Mouse (Mus musculus) midbrain, embryonic 14.5 days (tissue): ENCODE measurements around the gene Rpl13a. TPM values are rescaled to one million over a fixed set of nuclear protein-coding genes. Genes with fewer than 3 reads are reported as not detected.
"Not testable (repeated sequence)": the region's sequence is repeated elsewhere in the genome, so short reads cannot be mapped to it uniquely, and the experiment has no call there.

ENCODE experiments used
- ATAC-seq: fragments of 200-750 bp; cut with Nextera tagmentation; 2 replicates; pipeline ENCODE4 v1.8.0; 2017; ENCODE audit warnings: moderate number of reproducible peaks, moderate library complexity; ENCODE audit not compliant: low FRiP score, low TSS enrichment
- DNase-seq: peaks from one replicate; pipeline ENCODE4 v3.0.0-alpha.2; 2015
- H3K27ac ChIP-seq: fragments of 300-500 bp; sonication (generic); replicated peaks from 2 replicates; pipeline ENCODE4 v1.5.1; 2014; ENCODE audit warnings: mild to moderate bottlenecking, low read depth, low read length, moderate library complexity
- H3K27me3 ChIP-seq: fragments of 300-500 bp; sonication (generic); 2 replicates; pipeline ENCODE4 v1.6.1; 2014; ENCODE audit warnings: low read length, control low read depth, mixed read lengths; ENCODE audit not compliant: control insufficient read depth, insufficient read depth
- H3K36me3 ChIP-seq: fragments of 300-500 bp; sonication (generic); 2 replicates; pipeline ENCODE4 v1.6.1; 2014; ENCODE audit warnings: low read length, control low read depth; ENCODE audit not compliant: control insufficient read depth, insufficient read depth
- H3K4me1 ChIP-seq: fragments of 300-500 bp; sonication (generic); 2 replicates; pipeline ENCODE4 v1.6.1; 2014; ENCODE audit warnings: mild to moderate bottlenecking, antibody characterized with exemption, low read length, control low read depth; ENCODE audit not compliant: control insufficient read depth, insufficient read depth
- H3K4me2 ChIP-seq: fragments of 300-500 bp; sonication (generic); 2 replicates; pipeline ENCODE4 v1.6.1; 2014; ENCODE audit warnings: mild to moderate bottlenecking, low read length, moderate library complexity
- H3K4me3 ChIP-seq: fragments of 300-500 bp; sonication (generic); replicated peaks from 2 replicates; pipeline ENCODE4 v1.5.1; 2014; ENCODE audit warnings: low read depth, low read length
- H3K9ac ChIP-seq: fragments of 300-500 bp; sonication (generic); replicated peaks from 2 replicates; pipeline ENCODE4 v1.6.1; 2014; ENCODE audit warnings: mild to moderate bottlenecking, low read length, moderate library complexity
- H3K9me3 ChIP-seq: fragments of 300-500 bp; sonication (generic); 2 replicates; pipeline ENCODE4 v1.6.1; 2016; ENCODE audit warnings: low read length, control low read depth, mixed read lengths; ENCODE audit not compliant: control insufficient read depth
- WGBS: fragments of 180-500 bp; shearing (Covaris S2); extraction: QIAGEN DNeasy Blood & Tissue Kit; methylation state at CpG from one replicate; pipeline ENCODE4 v1.1.7; 2014; 5-methylcytosine and 5-hydroxymethylcytosine counted together
- polyA plus RNA-seq: library from polyadenylated mRNA; unstranded; fragments of >200 nt; fragmentation: Nextera tagmentation; extraction: Ambion mirVana; gene quantifications from 2 replicates; pipeline ENCODE4 v1.2.1, GENCODE M21; 2014

Rpl13a gene
- polyA plus RNA-seq, 1 experiment from 2014 or later, result 846 TPM

GRCm38 (mm10) chr7:45154096-45154992, 25.8 kb upstream of the Rpl13a start, which contains the start of the genes Pih1d1 and Aldh16a1:
Gene Pih1d1, plus strand, starts transcription at chr7:45154303.
Gene Aldh16a1, minus strand, starts transcription at chr7:45154584.
- ATAC-seq, result peak; percentile 96
- H3K27ac ChIP-seq, result peak within 1 kb of the TSS; percentile 95

GRCm38 (mm10) chr7:45153586-45153985, 25.0 kb upstream of the Rpl13a start:
- H3K9me3 ChIP-seq, result no peaks in the 10 kb centered on the region
- H3K27ac ChIP-seq, result peak overlapping the region; percentile 95
- DNase-seq, result no peak
- no peak for ATAC-seq
- 3% methylated on average over 5 of the region's 5 CpGs for WGBS
- peaks cover 14% of the 10 kb centered on the region for H3K4me1 ChIP-seq
- H3K27me3 ChIP-seq, result no peaks in the 10 kb centered on the region
- H3K36me3 ChIP-seq, result peaks cover 14% of the 10 kb centered on the region; the same call in 1 of the 2 replicates
- H3K4me2 ChIP-seq, result peak overlapping the region; percentile 91
- H3K9ac ChIP-seq, result peak overlapping the region; percentile 81
- H3K4me3 ChIP-seq, result peak overlapping the region; percentile 63

More at GRCm38 (mm10) chr7:45154096-45154992, 25.8 kb upstream of the Rpl13a start, which contains the start of the genes Pih1d1 and Aldh16a1:
- peaks cover 21% of the 10 kb centered on the region; the same call in 1 of the 2 replicates for H3K36me3 ChIP-seq
- H3K9me3 ChIP-seq, result no peaks in the 10 kb centered on the region
- DNase-seq, result peak; percentile 99
- peaks cover 14% of the 10 kb centered on the region for H3K4me1 ChIP-seq
- H3K4me3 ChIP-seq, result peak within 1 kb of the TSS; percentile 63
- H3K4me2 ChIP-seq, result peak within 1 kb of the TSS; percentile 91
- peak within 1 kb of the TSS; percentile 81 for H3K9ac ChIP-seq
- WGBS, result 5% methylated on average over 69 of the region's 69 CpGs
- H3K27me3 ChIP-seq, result no peaks in the 10 kb centered on the region

GRCm38 (mm10) chr7:45153052-45153451, 24.5 kb upstream of the Rpl13a start:
- not testable (repeated sequence) for H3K36me3 ChIP-seq, DNase-seq, H3K27me3 ChIP-seq, H3K9me3 ChIP-seq, H3K27ac ChIP-seq, ATAC-seq, H3K4me3 ChIP-seq, H3K4me2 ChIP-seq, H3K9ac ChIP-seq
- WGBS, result 89% methylated on average over 2 of the region's 2 CpGs
- peaks cover 14% of the 10 kb centered on the region for H3K4me1 ChIP-seq

GRCm38 (mm10) chr7:45151303-45151702, 22.7 kb upstream of the Rpl13a start:
- H3K4me2 ChIP-seq, result no peak overlapping the region
- H3K4me1 ChIP-seq, result peaks cover 14% of the 10 kb centered on the region
- peaks cover 1% of the 10 kb centered on the region; the same call in 1 of the 2 replicates for H3K36me3 ChIP-seq
- no peaks in the 10 kb centered on the region for H3K27me3 ChIP-seq
- H3K4me3 ChIP-seq, result no peak overlapping the region
- H3K27ac ChIP-seq, result no peak overlapping the region
- H3K9ac ChIP-seq, result no peak overlapping the region
- ATAC-seq, result no peak
- DNase-seq, result no peak
- 74% methylated on average over 11 of the region's 11 CpGs for WGBS
- no peaks in the 10 kb centered on the region for H3K9me3 ChIP-seq

DNA sequence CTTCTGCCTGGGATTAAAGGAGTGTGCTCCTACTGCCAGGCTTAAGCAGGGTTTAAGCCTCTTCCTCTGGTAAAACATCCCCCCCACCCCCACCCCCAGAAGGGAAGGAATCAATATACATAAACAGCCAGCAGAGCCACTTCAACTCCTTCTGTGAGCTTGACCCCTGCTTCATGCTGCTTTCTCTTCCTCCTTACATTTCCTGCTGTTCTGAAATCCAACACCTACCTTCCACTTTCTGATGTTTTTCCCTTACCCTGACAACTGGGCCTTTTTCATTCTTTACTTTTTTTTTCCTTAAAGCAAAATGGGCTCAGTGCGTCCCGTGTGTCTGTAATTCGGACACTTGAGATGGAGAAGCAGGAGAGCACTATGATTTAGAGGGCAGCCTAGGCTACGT, 21.8 kb upstream of the Rpl13a start:
- Histone ChIP-seq H3K4me2 (no peak overlapping the region), H3K27me3 (no peaks in the 10 kb centered on the region), H3K27ac (no peak overlapping the region), H3K4me1 (peaks cover 11% of the 10 kb centered on the region), H3K4me3 (no peak overlapping the region), H3K36me3 (peaks cover 11% of the 10 kb centered on the region; the same call in 1 of the 2 replicates), H3K9me3 (no peaks in the 10 kb centered on the region), H3K9ac (peak overlapping the region; percentile 23; the same call in 1 of the 2 replicates)
- 79% methylated on average over 4 of the region's 4 CpGs for WGBS
- ATAC-seq (no peak), DNase-seq (no peak)

GRCm38 (mm10) chr7:45149545-45149944, 21.0 kb upstream of the Rpl13a start:
- Histone ChIP-seq H3K27me3 (no peaks in the 10 kb centered on the region), H3K27ac (no peak overlapping the region), H3K9me3 (no peaks in the 10 kb centered on the region), H3K4me2 (no peak overlapping the region), H3K36me3 (peaks cover 15% of the 10 kb centered on the region; the same call in 1 of the 2 replicates), H3K9ac (no peak overlapping the region), H3K4me1 (peaks cover 5% of the 10 kb centered on the region; the same call in 1 of the 2 replicates), H3K4me3 (no peak overlapping the region)
- ATAC-seq (no peak), DNase-seq (no peak)
- 13% methylated on average over 6 of the region's 6 CpGs for WGBS

- H3K9ac ChIP-seq, result no peak overlapping the region
- no peak overlapping the region for H3K4me3 ChIP-seq
- peaks cover 3% of the 10 kb centered on the region; the same call in 1 of the 2 replicates for H3K4me1 ChIP-seq
- H3K27me3 ChIP-seq, result no peaks in the 10 kb centered on the region
- DNase-seq (no peak), ATAC-seq (no peak)
- no peaks in the 10 kb centered on the region for H3K9me3 ChIP-seq
- H3K4me2 ChIP-seq, result no peak overlapping the region
- no peak overlapping the region for H3K27ac ChIP-seq
- H3K36me3 ChIP-seq, result peaks cover 22% of the 10 kb centered on the region
- 69% methylated on average over 4 of the region's 4 CpGs for WGBS
Measured at GRCm38 (mm10) chr7:45148534-45149098, 20.1 kb upstream of the Rpl13a start.

GRCm38 (mm10) chr7:45147899-45148298, 19.3 kb upstream of the Rpl13a start:
- no peaks in the 10 kb centered on the region for H3K9me3 ChIP-seq
- DNase-seq, result no peak
- WGBS, result 93% methylated on average over 11 of the region's 11 CpGs
- no peak overlapping the region for H3K9ac ChIP-seq
- no peak for ATAC-seq
- no peaks in the 10 kb centered on the region for H3K27me3 ChIP-seq
- H3K4me1 ChIP-seq, result no peaks in the 10 kb centered on the region
- H3K36me3 ChIP-seq, result peaks cover 27% of the 10 kb centered on the region
- H3K4me3 ChIP-seq, result no peak overlapping the region
- no peak overlapping the region for H3K4me2 ChIP-seq
- no peak overlapping the region for H3K27ac ChIP-seq
